Mouse (Mus musculus) fibroblast of lung, adult 2 months (primary cell): ENCODE data around the gene Cenpa.
"Not testable (repeated sequence)": the region's sequence is repeated elsewhere in the genome, so short reads cannot be mapped to it uniquely, and the experiment has no call there.

Experiments used
- DNase-seq: peaks from one replicate; pipeline ENCODE4 v3.0.0-alpha.2; 2011; ENCODE audit warnings: low read depth

The Cenpa gene

GRCm38 (mm10) chr5:30681970-30682369 lies 15.4 kb downstream of the Cenpa start:
- no peak for DNase-seq

GRCm38 (mm10) chr5:30682967-30683600 lies 16.5 kb downstream of the Cenpa start:
- no peak for DNase-seq

GRCm38 (mm10) chr5:30683993-30684392 lies 17.4 kb downstream of the Cenpa start:
- no peak for DNase-seq

GRCm38 (mm10) chr5:30686781-30687180 lies 20.2 kb downstream of the Cenpa start:
- DNase-seq = no peak

GRCm38 (mm10) chr5:30700361-30701000 lies 33.9 kb downstream of the Cenpa start:
- no peak for DNase-seq

- DNase-seq = not testable (repeated sequence)
Measured at GRCm38 (mm10) chr5:30701373-30701772, 34.8 kb downstream of the Cenpa start.

- DNase-seq = no peak
Measured at GRCm38 (mm10) chr5:30701866-30702265, 35.3 kb downstream of the Cenpa start.

GRCm38 (mm10) chr5:30709744-30710383 lies 43.3 kb downstream of the Cenpa start:
- DNase-seq = peak; percentile 51

GRCm38 (mm10) chr5:30710486-30710885 lies 43.9 kb downstream of the Cenpa start:
- DNase-seq = no peak

GRCm38 (mm10) chr5:30711147-30712001 lies 44.8 kb downstream of the Cenpa start, which contains the start of gene Dpysl5:
Gene Dpysl5 (plus strand): TSS chr5:30711564.
- DNase-seq = no peak

GRCm38 (mm10) chr5:30712002-30712390 lies 45.4 kb downstream of the Cenpa start:
- no peak for DNase-seq

GRCm38 (mm10) chr5:30712441-30713298 lies 46.1 kb downstream of the Cenpa start:
- no peak for DNase-seq

GRCm38 (mm10) chr5:30713299-30713675 lies 46.7 kb downstream of the Cenpa start:
- no peak for DNase-seq

- DNase-seq = no peak
Measured at GRCm38 (mm10) chr5:30713691-30714090, 47.1 kb downstream of the Cenpa start.

- no peak for DNase-seq
Measured at GRCm38 (mm10) chr5:30716311-30716710, 49.7 kb downstream of the Cenpa start.

GRCm38 (mm10) chr5:30717506-30717905 lies 50.9 kb downstream of the Cenpa start:
- DNase-seq = no peak

- DNase-seq = no peak
Measured at GRCm38 (mm10) chr5:30717991-30718703, 51.6 kb downstream of the Cenpa start.

GRCm38 (mm10) chr5:30721935-30722334 lies 55.4 kb downstream of the Cenpa start:
- DNase-seq = no peak
